Mouse (Mus musculus) stomach, embryonic 16.5 days (tissue): Measurements from ENCODE around the gene Tcf19. TPM values are rescaled to one million over a fixed set of nuclear protein-coding genes. Genes with fewer than 3 reads are reported as not detected.

Experiments
- ATAC-seq: fragments of 200-750 bp; cut with Nextera tagmentation; 2 replicates; pipeline ENCODE4 v1.8.0; 2017; ENCODE audit warnings: moderate number of reproducible peaks, moderate TSS enrichment; ENCODE audit not compliant: insufficient read depth, low FRiP score
- H3K27ac ChIP-seq: fragments of 300-500 bp; sonication (generic); 2 replicates; pipeline ENCODE4 v1.5.1; 2014; ENCODE audit warnings: low read length
- H3K27me3 ChIP-seq: fragments of 300-500 bp; sonication (generic); 2 replicates; pipeline ENCODE4 v1.6.1; 2014; ENCODE audit warnings: low read length, control low read depth, mixed read lengths; ENCODE audit not compliant: control insufficient read depth, insufficient read depth
- H3K36me3 ChIP-seq: fragments of 300-500 bp; sonication (generic); 2 replicates; pipeline ENCODE4 v1.6.1; 2014; ENCODE audit warnings: low read length; ENCODE audit not compliant: control insufficient read depth, insufficient read depth
- H3K4me1 ChIP-seq: fragments of 300-500 bp; sonication (generic); 2 replicates; pipeline ENCODE4 v1.6.1; 2014; ENCODE audit warnings: low read length, control low read depth, mixed read lengths; ENCODE audit not compliant: control insufficient read depth, insufficient read depth
- H3K4me2 ChIP-seq: fragments of 300-500 bp; sonication (generic); 2 replicates; pipeline ENCODE4 v1.6.1; 2014; ENCODE audit warnings: low read depth, low read length, mixed read lengths
- H3K4me3 ChIP-seq: fragments of 300-500 bp; sonication (generic); replicated peaks from 2 replicates; pipeline ENCODE4 v1.5.1; 2014; ENCODE audit warnings: mild to moderate bottlenecking, low read length
- H3K9ac ChIP-seq: fragments of 300-500 bp; sonication (generic); 2 replicates; pipeline ENCODE4 v1.6.1; 2014; ENCODE audit warnings: low read length
- H3K9me3 ChIP-seq: fragments of 300-500 bp; sonication (generic); replicated peaks from 2 replicates; pipeline ENCODE4 v1.6.1; 2016; ENCODE audit warnings: low read length, control low read depth; ENCODE audit not compliant: control insufficient read depth
- WGBS: fragments of 180-500 bp; shearing (Covaris S2); extraction: QIAGEN DNeasy Blood & Tissue Kit; methylation state at CpG from one replicate; pipeline ENCODE4 v1.1.7; 2014; 5-methylcytosine and 5-hydroxymethylcytosine counted together
- polyA plus RNA-seq: library from polyadenylated mRNA; unstranded; fragments of >200 nt; fragmentation: Nextera tagmentation; extraction: Ambion mirVana; gene quantifications from 2 replicates; pipeline ENCODE4 v1.2.1, GENCODE M21; 2015

The Tcf19 gene
- 79.6 and 83.1 TPM in 2 replicates for polyA plus RNA-seq

- H3K9ac ChIP-seq: peak within 1 kb of the TSS; percentile 79
Observed at GRCm38 (mm10) chr17:35516652-35517500, at the start of gene Tcf19, which contains the start of gene Cchcr1. Gene Tcf19, minus strand, starts transcription at chr17:35516824. Gene Cchcr1, plus strand, starts transcription at chr17:35517100.

GRCm38 (mm10) chr17:35558216-35558615 lies 41.6 kb upstream of the Tcf19 start:
- Histone ChIP-seq H3K4me3 (no peak overlapping the region), H3K27ac (no peak overlapping the region), H3K9ac (no peak overlapping the region), H3K9me3 (no peaks in the 10 kb centered on the region), H3K4me1 (no peaks in the 10 kb centered on the region), H3K27me3 (no peaks in the 10 kb centered on the region), H3K4me2 (no peak overlapping the region), H3K36me3 (no peaks in the 10 kb centered on the region)
- ATAC-seq: no peak
- 60% methylated on average over 8 of the region's 8 CpGs for WGBS

More at GRCm38 (mm10) chr17:35516652-35517500, at the start of gene Tcf19, which contains the start of gene Cchcr1:
- peak within 1 kb of the TSS; percentile 62 for H3K27ac ChIP-seq
- H3K4me3 ChIP-seq: peak within 1 kb of the TSS; percentile 62
- H3K27me3 ChIP-seq: no peaks in the 10 kb centered on the region
- H3K9me3 ChIP-seq: no peaks in the 10 kb centered on the region
- no peaks in the 10 kb centered on the region for H3K36me3 ChIP-seq
- peaks cover 24% of the 10 kb centered on the region for H3K4me1 ChIP-seq
- ATAC-seq: peak; percentile 97
- peak within 1 kb of the TSS; percentile 87 for H3K4me2 ChIP-seq
- WGBS: under 1% methylated on average over 67 of the region's 67 CpGs

GRCm38 (mm10) chr17:35557351-35557750 lies 40.7 kb upstream of the Tcf19 start:
- H3K4me1 ChIP-seq: no peaks in the 10 kb centered on the region
- peak; percentile 38; the same call in 1 of the 2 replicates for ATAC-seq
- H3K9me3 ChIP-seq: no peaks in the 10 kb centered on the region
- no peak overlapping the region for H3K4me3 ChIP-seq
- 60% methylated on average over 9 of the region's 9 CpGs for WGBS
- no peaks in the 10 kb centered on the region for H3K27me3 ChIP-seq
- no peak overlapping the region for H3K9ac ChIP-seq
- peak overlapping the region; percentile 79; the same call in 1 of the 2 replicates for H3K27ac ChIP-seq
- 0 out of 2 replicates have a peak overlapping the region, but pooled peaks have one; percentile 24 for H3K4me2 ChIP-seq
- no peaks in the 10 kb centered on the region for H3K36me3 ChIP-seq

- Histone ChIP-seq H3K4me2 (0 out of 2 replicates have a peak overlapping the region, but pooled peaks have one; percentile 24), H3K4me1 (no peaks in the 10 kb centered on the region), H3K9me3 (no peaks in the 10 kb centered on the region), H3K27me3 (no peaks in the 10 kb centered on the region), H3K36me3 (no peaks in the 10 kb centered on the region), H3K9ac (no peak overlapping the region), H3K27ac (peak overlapping the region; percentile 79; the same call in 1 of the 2 replicates), H3K4me3 (no peak overlapping the region)
- 0 out of 2 replicates have a peak, but pooled peaks have one; percentile 17 for ATAC-seq
- WGBS: 22% methylated on average over 5 of the region's 5 CpGs
Observed at GRCm38 (mm10) chr17:35556812-35557211, 40.2 kb upstream of the Tcf19 start.

- no peak for ATAC-seq
- 89% methylated on average over 13 of the region's 13 CpGs for whole genome bisulfite sequencing
- no peak overlapping the region for H3K27ac ChIP-seq
Observed at GRCm38 (mm10) chr17:35556186-35556765, 39.7 kb upstream of the Tcf19 start.

GRCm38 (mm10) chr17:35554761-35555397 lies 38.3 kb upstream of the Tcf19 start:
- 88% methylated on average over 18 of the region's 18 CpGs for WGBS
- H3K4me3 ChIP-seq: no peak overlapping the region
- H3K9me3 ChIP-seq: no peaks in the 10 kb centered on the region
- no peaks in the 10 kb centered on the region for H3K27me3 ChIP-seq
- H3K36me3 ChIP-seq: no peaks in the 10 kb centered on the region
- peaks cover 7% of the 10 kb centered on the region for H3K4me1 ChIP-seq
- no peak overlapping the region for H3K9ac ChIP-seq
- no peak overlapping the region for H3K4me2 ChIP-seq
- ATAC-seq: no peak
- H3K27ac ChIP-seq: no peak overlapping the region

More at GRCm38 (mm10) chr17:35556186-35556765, 39.7 kb upstream of the Tcf19 start:
- H3K4me2 ChIP-seq: no peak overlapping the region
- H3K4me1 ChIP-seq: no peaks in the 10 kb centered on the region
- H3K9ac ChIP-seq: no peak overlapping the region
- no peaks in the 10 kb centered on the region for H3K27me3 ChIP-seq
- H3K9me3 ChIP-seq: no peaks in the 10 kb centered on the region
- H3K36me3 ChIP-seq: no peaks in the 10 kb centered on the region
- H3K4me3 ChIP-seq: no peak overlapping the region

DNA sequence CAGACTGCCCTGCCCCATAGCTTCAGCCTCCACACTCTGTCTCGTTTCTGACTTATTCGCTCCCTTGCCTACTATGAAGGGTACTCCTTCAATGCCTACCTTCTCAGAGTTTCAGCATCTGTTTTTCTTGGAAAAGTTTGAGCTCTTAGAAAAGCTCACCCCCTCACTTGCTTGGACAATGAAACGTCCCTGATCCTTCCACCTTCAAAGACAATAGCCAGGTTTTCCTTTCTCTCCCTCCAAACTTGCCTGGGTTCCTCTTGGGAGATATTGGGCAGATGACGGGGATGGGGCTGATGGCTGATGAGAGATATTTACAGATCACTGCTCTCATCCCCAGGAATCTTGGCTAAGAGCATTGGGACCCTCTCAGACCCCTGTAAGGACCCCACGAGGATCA lies 37.7 kb upstream of the Tcf19 start:
- 77% methylated on average over 5 of the region's 5 CpGs for WGBS
- Histone ChIP-seq H3K27ac (no peak overlapping the region), H3K9ac (no peak overlapping the region), H3K9me3 (no peaks in the 10 kb centered on the region), H3K4me3 (no peak overlapping the region), H3K4me2 (no peak overlapping the region), H3K36me3 (no peaks in the 10 kb centered on the region), H3K4me1 (peaks cover 13% of the 10 kb centered on the region), H3K27me3 (no peaks in the 10 kb centered on the region)
- ATAC-seq: no peak

DNA sequence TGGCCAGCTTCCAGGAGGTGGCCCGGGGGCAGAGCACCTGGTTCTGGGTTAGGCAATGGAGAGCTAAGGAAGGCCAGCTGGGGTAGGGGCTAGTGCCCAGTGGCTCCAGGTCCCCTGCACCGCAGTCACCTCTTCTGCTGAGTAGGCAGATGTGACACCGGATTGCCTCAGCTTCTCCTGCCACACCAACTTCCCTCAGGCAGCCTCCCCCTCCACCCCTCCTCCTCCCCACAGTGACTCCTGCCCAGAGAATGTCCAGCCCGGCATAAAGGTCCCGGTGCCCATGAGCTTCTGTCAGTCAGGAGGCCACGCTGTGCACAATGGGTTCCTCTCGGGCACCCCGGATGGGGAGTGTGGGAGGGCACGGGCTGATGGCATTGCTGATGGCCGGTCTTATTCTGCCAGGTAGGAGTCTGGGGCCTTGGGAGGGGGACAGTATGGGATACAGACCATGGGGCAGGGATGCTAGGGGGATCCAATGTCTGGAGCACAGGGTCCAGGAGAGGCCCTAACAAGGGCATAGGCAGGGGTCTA lies 35.3 kb upstream of the Tcf19 start, which contains the start of gene Cdsn:
TSS of gene Cdsn (plus strand) at position 248 of the 534 bp plus-strand sequence.
- Histone ChIP-seq H3K9ac (peak within 1 kb of the TSS; percentile 42), H3K36me3 (no peaks in the 10 kb centered on the region), H3K9me3 (no peaks in the 10 kb centered on the region), H3K27ac (no peak within 1 kb of the TSS), H3K4me1 (peaks cover 20% of the 10 kb centered on the region), H3K27me3 (no peaks in the 10 kb centered on the region), H3K4me3 (no peak within 1 kb of the TSS), H3K4me2 (no peak within 1 kb of the TSS)
- WGBS: 78% methylated on average over 10 of the region's 10 CpGs
- no peak for ATAC-seq
